10 mouse cellular contexts compared by ENCODE assay signal in genomic region chr11:101971410-101971809, GRCm38 (mm10). TPM values are rescaled to one million over a fixed set of nuclear protein-coding genes. Genes with fewer than 3 reads are reported as not detected.
DNase-seq lines count a peak whose midpoint lies in the region; ATAC-seq and TF ChIP-seq lines count a peak whose summit lies in the region.
"Had no signal": no experiment of that assay in that cellular context is flagged by ENCODE, and none has a peak within 500 bp of the region (broad histone marks: within the 10 kb centered on the region; RNA-seq: fewer than 3 reads in every experiment).

No protein-coding gene starts in this region.

- TF ChIP-seq CTCF in intestine, postnatal 0 days (IDR thresholded peaks at IDR 0.05; ENCODE audit: low read depth) = peak; percentile 78
- peak; percentile 77 for TF ChIP-seq CTCF in CH12.LX (conservative IDR thresholded peaks at IDR 0.05 in 1 of 2, IDR thresholded peaks at IDR 0.05 in 1 of 2; ENCODE audit: low read depth in 2 of 2, low read length in 2 of 2)

- in situ Hi-C loops in CH12.LX (cut with MboI; ENCODE audit: low pct_ligation_motif_present, low pct_unique_long_range_greater_than_20kb, low sequenced_read_pairs) = loop anchor here (5.0 kb wide), 1 partner anchor 159 kb away; no protein-coding TSS in a partner anchor

- dilution Hi-C loops in CH12.LX (cut with MboI; ENCODE audit: extremely low pct_ligation_motif_present, extremely low pct_unique_long_range_greater_than_20kb, low sequenced_read_pairs) = no loop called here

- no peak overlapping the region for H3K9ac ChIP-seq in intestine, postnatal 0 days (ENCODE audit: low read depth, low read length)
- no peak overlapping the region for H3K9ac ChIP-seq in intestine, embryonic 16.5 days (ENCODE audit: low read depth, low read length)
- no peak overlapping the region for H3K9ac ChIP-seq in CH12.LX (ENCODE audit: insufficient read depth, low read depth)

- no peak overlapping the region for H3K27ac ChIP-seq in intestine, postnatal 0 days (ENCODE audit: low read depth, low read length)
- H3K27ac ChIP-seq in intestine, embryonic 16.5 days (ENCODE audit: low read length) = no peak overlapping the region
- no peak overlapping the region for H3K27ac ChIP-seq in CH12.LX (ENCODE audit: insufficient read depth, low read depth)

- TF ChIP-seq RAD21 in CH12.LX (IDR thresholded peaks at IDR 0.05; ENCODE audit: low read depth, low read length) = no peak

- no peaks in the 10 kb centered on the region for H3K9me3 ChIP-seq in intestine, postnatal 0 days (ENCODE audit: control insufficient read depth)
- H3K9me3 ChIP-seq in intestine, embryonic 16.5 days (ENCODE audit: control insufficient read depth, low read length) = no peaks in the 10 kb centered on the region
- no peaks in the 10 kb centered on the region for H3K9me3 ChIP-seq in CH12.LX (replicated peaks; ENCODE audit: low read length)

- DNase-seq in CH12.LX (ENCODE audit: extremely low read depth) = peak; percentile 50
- peak; percentile 35 to 60 for DNase-seq in adrenal gland, postnatal 36 days
- DNase-seq in lung, postnatal 4 days = peak; percentile 65 to 72
- no peak for DNase-seq in embryo, embryonic 10 days (ENCODE audit: low spot score)
- no peak for DNase-seq in left cerebral cortex, adult 8-10 months (ENCODE audit: low spot score in 2 of 2)
- no peak for DNase-seq in frontal cortex, postnatal 25 days (ENCODE audit: low spot score in 2 of 2)

- H3K4me1 ChIP-seq in intestine, postnatal 0 days (replicated peaks; ENCODE audit: control insufficient read depth, insufficient read depth, low read length) = no peaks in the 10 kb centered on the region
- H3K4me1 ChIP-seq in intestine, embryonic 16.5 days (ENCODE audit: control insufficient read depth, insufficient read depth, low read length) = 0 out of 2 replicates have a peak, but pooled peaks cover 4% of the 10 kb centered on the region
- H3K4me1 ChIP-seq in CH12.LX (ENCODE audit: control insufficient read depth in 1 of 2, insufficient read depth in 2 of 2) = peaks cover 6 to 32% of the 10 kb centered on the region in 2 experiments; a peak in 3 of 4 replicates

- peaks cover 12% of the 10 kb centered on the region; the same call in 1 of the 2 replicates for H3K27me3 ChIP-seq in intestine, postnatal 0 days (replicated peaks; ENCODE audit: control insufficient read depth, insufficient read depth, low read length)
- H3K27me3 ChIP-seq in intestine, embryonic 16.5 days (replicated peaks; ENCODE audit: control insufficient read depth, insufficient read depth, low read length) = peaks cover 10% of the 10 kb centered on the region; the same call in 1 of the 2 replicates
- H3K27me3 ChIP-seq in CH12.LX (replicated peaks) = peaks cover 18% of the 10 kb centered on the region

- H3K4me2 ChIP-seq in intestine, postnatal 0 days (replicated peaks; ENCODE audit: low read depth) = no peak overlapping the region
- no peak overlapping the region for H3K4me2 ChIP-seq in intestine, embryonic 16.5 days (ENCODE audit: low read depth, low read length)
- no peak overlapping the region for H3K4me2 ChIP-seq in CH12.LX (ENCODE audit: insufficient read depth, low read depth, poor library complexity, severe bottlenecking)

- no peak for TF ChIP-seq EP300 in CH12.LX (IDR thresholded peaks at IDR 0.05; ENCODE audit: low read length)

- TF ChIP-seq POLR2A in CH12.LX (IDR thresholded peaks at IDR 0.05; ENCODE audit: low read depth, low read length) = no peak

- no peak for ATAC-seq in intestine, postnatal 0 days
- ATAC-seq in intestine, embryonic 16.5 days = no peak
- ATAC-seq: inflammation-experienced regulatory T-cells, adult 6 months had no signal

- H3K79me2 ChIP-seq in CH12.LX (replicated peaks; ENCODE audit: control insufficient read depth, extremely low read depth, insufficient read depth, poor library complexity, severe bottlenecking) = no peaks in the 10 kb centered on the region

- peaks cover 23% of the 10 kb centered on the region for H3K36me3 ChIP-seq in intestine, postnatal 0 days (ENCODE audit: control insufficient read depth, insufficient read depth)
- 0 out of 2 replicates have a peak, but pooled peaks cover 4% of the 10 kb centered on the region for H3K36me3 ChIP-seq in intestine, embryonic 16.5 days (ENCODE audit: control insufficient read depth, insufficient read depth, low read length)
- peaks cover 7 to 35% of the 10 kb centered on the region in 2 experiments for H3K36me3 ChIP-seq in CH12.LX (replicated peaks in 1 of 2; ENCODE audit: control insufficient read depth in 1 of 2, insufficient read depth in 1 of 2, low read length in 1 of 2)

- WGBS in intestine, postnatal 0 days = 46% methylated on average over 3 of the region's 3 CpGs
- 45% methylated on average over 3 of the region's 3 CpGs for WGBS in intestine, embryonic 16.5 days

- no peak overlapping the region for H3K4me3 ChIP-seq in intestine, postnatal 0 days (ENCODE audit: low read depth, low read length)
- no peak overlapping the region for H3K4me3 ChIP-seq in intestine, embryonic 16.5 days (ENCODE audit: low read length)
- H3K4me3 ChIP-seq in CH12.LX (replicated peaks in 1 of 3; ENCODE audit: low read depth in 2 of 3, low read length in 2 of 3, poor library complexity in 1 of 3) = no peak overlapping the region
- H3K4me3 ChIP-seq: myocyte had no signal

TF ChIP-seq in CH12.LX, 34 proteins besides CTCF, POLR2A, EP300 and RAD21:
- TF ChIP-seq PAX5 (IDR thresholded peaks at IDR 0.05; ENCODE audit: low read length) (no peak), MAFK (IDR thresholded peaks at IDR 0.05; ENCODE audit: insufficient replicate concordance, low read length) (no peak), CHD1 (IDR thresholded peaks at IDR 0.05; ENCODE audit: low read depth, low read length) (no peak), KAT2A (IDR thresholded peaks at IDR 0.05; ENCODE audit: insufficient replicate concordance, low read length) (no peak), USF2 (conservative IDR thresholded peaks at IDR 0.05; ENCODE audit: low read depth, low read length) (no peak), ETS1 (conservative IDR thresholded peaks at IDR 0.05; ENCODE audit: low read depth, low read length) (no peak), RCOR1 (conservative IDR thresholded peaks at IDR 0.05; ENCODE audit: low read depth, low read length) (no peak), MAZ (IDR thresholded peaks at IDR 0.05; ENCODE audit: low read depth, low read length) (no peak), NRF1 (IDR thresholded peaks at IDR 0.05; ENCODE audit: low read depth, low read length) (no peak), IRF4 (IDR thresholded peaks at IDR 0.05; ENCODE audit: low read depth, low read length) (no peak), BHLHE40 (IDR thresholded peaks at IDR 0.05; ENCODE audit: low read depth, low read length) (no peak), UBTF (IDR thresholded peaks at IDR 0.05; ENCODE audit: low read depth, low read length) (no peak), MXI1 (IDR thresholded peaks at IDR 0.05; ENCODE audit: low read depth, low read length) (no peak)
TF ChIP-seq in CH12.LX: peak in this region for 0.

RNA-seq across cellular contexts. Expression of gene Sost, which starts 4.6 kb away (rescaled TPM):
- not detected in 2 replicates for polyA plus RNA-seq in intestine, postnatal 0 days (2015; fragmentation: Nextera tagmentation; extraction: Ambion mirVana)
- polyA plus RNA-seq in intestine, embryonic 16.5 days (2015; fragmentation: Nextera tagmentation; extraction: Ambion mirVana) = 0.12 TPM in 1 of 2 replicates, not detected in the other
- total RNA-seq in CH12.LX (2012; rRNA removed) (not detected in 2 replicates), CH12.LX (2014; rRNA removed) (not detected in 2 replicates)
- not detected in 2 replicates for polyA plus RNA-seq in CH12.LX (2012; ENCODE audit: insufficient read length, low read depth)
- not detected for total RNA-seq in adrenal gland, postnatal 36 days (2021)
- total RNA-seq in left cerebral cortex, adult 8-10 months (2022) = under 1 TPM in 1 of 4 experiments, not detected in 3; 0.19 TPM
- polyA plus RNA-seq: inflammation-experienced regulatory T-cells, adult 6 months had no signal

RNA-seq across cellular contexts. Expression of gene Cfap97d1, which starts 12.7 kb away (rescaled TPM):
- not detected in 2 replicates for polyA plus RNA-seq in intestine, postnatal 0 days (2015; fragmentation: Nextera tagmentation; extraction: Ambion mirVana)
- polyA plus RNA-seq in intestine, embryonic 16.5 days (2015; fragmentation: Nextera tagmentation; extraction: Ambion mirVana) = not detected in 2 replicates
- total RNA-seq in CH12.LX (2012; rRNA removed) (not detected in 2 replicates), CH12.LX (2014; rRNA removed) (not detected in 2 replicates)
- not detected in 2 replicates for polyA plus RNA-seq in CH12.LX (2012; ENCODE audit: insufficient read length, low read depth)
- not detected for total RNA-seq in adrenal gland, postnatal 36 days (2021)
- total RNA-seq in left cerebral cortex, adult 8-10 months (2022) = not detected
- polyA plus RNA-seq: inflammation-experienced regulatory T-cells, adult 6 months; myocyte had no signal

RNA-seq across cellular contexts. Expression of gene Dusp3, which starts 15.4 kb away (rescaled TPM):
- 49.9 and 53.5 TPM in 2 replicates for polyA plus RNA-seq in intestine, postnatal 0 days (2015; fragmentation: Nextera tagmentation; extraction: Ambion mirVana)
- 27.6 and 29.5 TPM in 2 replicates for polyA plus RNA-seq in intestine, embryonic 16.5 days (2015; fragmentation: Nextera tagmentation; extraction: Ambion mirVana)
- 17.9 and 20.8 TPM in 2 replicates for total RNA-seq in CH12.LX (2012; rRNA removed)
- 5.6 and 7.5 TPM in 2 replicates for total RNA-seq in CH12.LX (2014; rRNA removed)
- 19.2 and 23.6 TPM in 2 replicates for polyA plus RNA-seq in CH12.LX (2012; ENCODE audit: insufficient read length, low read depth)
- 100 to 1,000 TPM in 1 of 2 experiments, 10 to 100 TPM in 1; 98.6 to 132 TPM for total RNA-seq in adrenal gland, postnatal 36 days (2021)
- 100 to 1,000 TPM; 194 to 239 (median 216) TPM for total RNA-seq in left cerebral cortex, adult 8-10 months (2022)

RNA-seq across cellular contexts. Expression of gene Mpp3, which starts 56.9 kb away (rescaled TPM):
- polyA plus RNA-seq in intestine, postnatal 0 days (2015; fragmentation: Nextera tagmentation; extraction: Ambion mirVana) = 8.1 and 8.6 TPM in 2 replicates
- 5.7 and 6.5 TPM in 2 replicates for polyA plus RNA-seq in intestine, embryonic 16.5 days (2015; fragmentation: Nextera tagmentation; extraction: Ambion mirVana)
- total RNA-seq in CH12.LX (2012; rRNA removed) (3.8 and 4.6 TPM in 2 replicates), CH12.LX (2014; rRNA removed) (0.12 and 0.15 TPM in 2 replicates)
- polyA plus RNA-seq in CH12.LX (2012; ENCODE audit: insufficient read length, low read depth) = 0.30 and 0.31 TPM in 2 replicates
- total RNA-seq in adrenal gland, postnatal 36 days (2021) = 10 to 100 TPM in 1 of 2 experiments, 1 to 10 TPM in 1; 5.3 to 17.3 TPM
- total RNA-seq in left cerebral cortex, adult 8-10 months (2022) = 10 to 100 TPM; 73.8 to 85.2 (median 77.1) TPM

Comparison
In these comparisons a context has a peak if more than half of its experiments do, and no peak if none do; other contexts are left out.
1. DNase-seq: peak in CH12.LX (single experiment), adrenal gland, postnatal 36 days (2 of 2) and lung, postnatal 4 days (2 of 2); none in embryo, embryonic 10 days (single experiment), left cerebral cortex, adult 8-10 months (0 of 2) and frontal cortex, postnatal 25 days (0 of 2).
2. RNA of gene Dusp3, which starts 15.4 kb away (total RNA-seq): 194 to 239 TPM in left cerebral cortex, adult 8-10 months and 98.6 to 132 TPM in adrenal gland, postnatal 36 days; 5.6 to 20.8 TPM in CH12.LX; every median in the first group is over 4 times any median in the second.